Mouse (Mus musculus) gastrocnemius, adult 8-10 months (tissue): ENCODE measurements around the gene Acox2. TPM values are rescaled to one million over a fixed set of nuclear protein-coding genes. Genes with fewer than 3 reads are reported as not detected.

Experiments used
- DNase-seq, 2 experiments: peaks; one replicate each; pipeline ENCODE4 v3.0.0; 2022; ENCODE audit warnings: low spot score in 2 of 2
- total RNA-seq, 4 experiments: library from RNA; stranded (reverse); gene quantifications; 2 replicates each; pipeline ENCODE4 v1.2.4; 2022

Acox2 gene
- total RNA-seq, 4 experiments from 2014 or later, result 0.56 to 0.99 TPM; not detected in 2

GRCm38 (mm10) chr14:8250141-8250871, 8.8 kb downstream of the Acox2 start:
- DNase-seq, result no peak

DNA sequence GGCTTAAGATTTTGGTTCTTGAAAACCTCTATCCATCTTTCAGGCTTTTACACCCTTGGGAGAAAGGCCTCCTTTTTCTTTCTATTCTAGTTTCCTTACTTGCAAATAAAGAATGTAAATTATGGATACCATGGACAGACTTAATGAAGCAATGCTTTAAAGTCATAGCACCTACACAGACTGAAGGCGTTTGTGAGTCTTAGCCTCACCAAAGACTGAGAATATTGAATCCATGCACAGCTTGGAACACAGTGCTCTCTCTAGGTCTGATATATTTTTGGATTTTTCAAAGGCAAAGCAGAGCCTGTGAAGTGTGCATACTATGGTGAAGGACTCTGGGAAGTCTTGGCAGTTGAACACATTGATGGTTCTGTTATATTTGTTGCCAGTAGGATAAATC, 9.9 kb downstream of the Acox2 start:
- no peak for DNase-seq

DNA sequence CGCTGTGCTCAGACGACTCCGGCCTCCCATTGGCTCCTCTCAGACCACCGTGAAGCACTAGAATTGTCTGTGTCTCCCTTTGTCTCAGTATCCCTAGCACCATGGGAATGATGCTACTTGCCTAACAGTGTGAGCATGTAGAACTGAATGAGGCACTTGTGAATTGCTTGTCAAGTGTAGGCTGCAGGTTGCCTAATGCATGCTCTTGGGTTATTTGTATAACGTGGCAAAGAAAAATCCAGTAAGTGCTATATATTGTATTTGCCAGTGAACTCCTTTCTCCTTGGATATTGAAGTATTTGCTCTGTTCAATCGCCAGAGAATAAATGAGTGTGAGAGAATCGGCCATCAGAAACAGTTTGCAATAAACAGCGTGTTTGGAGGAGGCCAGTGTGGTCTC, 12.3 kb downstream of the Acox2 start:
- no peak for DNase-seq

- no peak for DNase-seq
These were observed 14.9 kb downstream of the Acox2 start for GRCm38 (mm10) chr14:8244211-8244611.

DNA sequence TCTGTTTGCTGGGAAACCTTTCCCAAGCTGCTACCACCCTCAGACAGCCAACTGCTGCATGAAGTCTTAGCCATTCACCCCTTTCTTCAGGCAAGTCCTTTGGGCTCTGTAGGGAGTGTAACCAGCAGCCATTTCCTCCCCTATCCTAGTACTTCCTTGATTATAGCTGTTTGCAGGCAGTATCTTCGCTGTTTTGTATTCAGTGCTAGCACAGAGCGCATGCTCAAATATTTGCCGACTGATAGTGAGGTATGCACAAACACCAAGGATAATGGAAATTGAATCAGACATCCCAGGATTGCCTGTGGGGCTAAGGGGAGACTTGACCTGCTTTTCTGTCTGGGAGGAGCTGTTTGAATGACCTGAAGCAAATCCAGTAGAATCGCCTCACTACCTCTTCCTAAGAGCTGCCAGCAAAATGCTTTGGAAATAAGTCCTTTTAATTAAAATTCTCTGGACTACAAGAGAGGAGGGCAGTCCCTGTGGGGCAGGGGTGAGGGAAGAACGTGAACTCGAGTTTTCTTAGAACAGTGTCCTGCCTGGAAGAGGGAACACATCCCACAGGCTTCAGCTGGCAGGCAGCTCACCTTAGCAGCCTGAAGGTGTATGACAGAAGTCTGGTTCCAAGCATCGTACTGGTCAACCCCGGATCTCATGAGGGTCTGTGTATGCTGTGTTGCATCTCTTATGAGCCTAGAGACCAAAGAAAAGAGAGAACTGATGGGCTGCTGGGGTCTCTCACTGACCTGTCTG, 15.8 kb downstream of the Acox2 start:
- DNase-seq, result no peak

DNA sequence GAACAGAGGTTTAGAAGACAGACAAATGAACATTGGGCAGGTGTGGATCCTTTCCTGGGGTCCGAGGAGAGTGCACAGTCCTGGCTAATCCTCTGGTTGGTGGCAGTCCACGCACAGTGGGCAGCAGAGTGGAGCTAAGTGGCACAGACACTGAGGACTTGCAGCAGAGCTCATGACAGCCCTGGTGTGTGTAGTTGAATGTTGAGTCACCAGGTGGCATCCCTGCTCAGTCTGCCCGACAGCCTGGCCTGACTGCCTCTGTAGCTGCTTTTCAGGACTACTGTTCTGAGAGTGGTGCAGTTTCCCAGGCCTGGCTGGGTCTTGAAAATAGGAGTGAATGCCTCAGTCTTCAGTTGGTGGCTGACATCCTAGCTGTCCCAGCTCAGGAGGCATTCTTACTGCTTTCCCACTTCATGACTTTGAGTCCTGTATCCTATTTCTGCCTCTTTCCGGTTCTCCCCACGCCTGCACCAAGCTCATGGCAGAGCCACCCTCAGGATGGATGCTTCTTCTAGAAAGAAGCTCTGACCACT, 16.7 kb downstream of the Acox2 start:
- no peak for DNase-seq

GRCm38 (mm10) chr14:8241816-8242215, 17.3 kb downstream of the Acox2 start:
- no peak for DNase-seq

DNA sequence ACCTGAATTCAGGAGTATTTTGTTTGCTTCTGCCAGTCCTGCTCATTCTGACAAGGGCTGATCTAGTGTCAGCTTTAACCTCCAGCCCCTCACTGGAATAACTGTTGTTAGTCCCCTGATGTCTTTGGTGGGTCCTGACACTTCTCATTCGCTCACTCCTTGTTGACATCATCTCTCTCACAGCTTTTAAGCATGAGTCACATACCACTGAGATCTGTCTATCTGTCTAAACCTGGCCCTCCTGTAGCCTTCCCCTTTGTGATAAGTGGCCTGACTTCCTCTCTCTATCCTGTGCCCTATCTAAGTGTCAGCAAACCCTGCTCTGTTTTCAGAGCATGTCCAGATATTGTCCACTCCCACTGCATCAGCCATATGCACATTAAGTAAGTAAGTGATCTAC, 25.9 kb downstream of the Acox2 start:
- DNase-seq, result no peak

- DNase-seq, result no peak
These were observed 26.8 kb downstream of the Acox2 start for GRCm38 (mm10) chr14:8232155-8232910.

GRCm38 (mm10) chr14:8229367-8230019, 29.7 kb downstream of the Acox2 start:
- no peak for DNase-seq

GRCm38 (mm10) chr14:8224805-8225204, 34.3 kb downstream of the Acox2 start:
- no peak for DNase-seq

GRCm38 (mm10) chr14:8223506-8224293, 35.5 kb downstream of the Acox2 start:
- no peak for DNase-seq

DNA sequence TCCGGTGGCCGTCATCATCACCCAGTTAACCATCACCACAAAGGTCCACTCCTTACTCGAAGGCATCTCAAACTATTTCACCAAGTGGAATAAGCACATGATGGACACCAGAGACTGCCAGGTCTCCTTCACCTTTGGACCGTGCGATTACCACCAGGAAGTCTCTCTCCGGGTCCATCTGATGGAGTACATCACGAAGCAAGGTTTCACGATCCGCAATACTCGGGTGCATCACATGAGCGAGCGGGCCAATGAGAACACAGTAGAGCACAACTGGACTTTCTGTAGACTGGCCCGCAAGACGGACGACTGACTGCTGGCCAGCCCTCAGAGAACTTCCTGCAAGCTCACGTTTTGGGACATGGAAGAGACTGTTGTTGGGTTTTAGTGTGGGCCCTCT, 36.6 kb downstream of the Acox2 start:
- no peak for DNase-seq

DNA sequence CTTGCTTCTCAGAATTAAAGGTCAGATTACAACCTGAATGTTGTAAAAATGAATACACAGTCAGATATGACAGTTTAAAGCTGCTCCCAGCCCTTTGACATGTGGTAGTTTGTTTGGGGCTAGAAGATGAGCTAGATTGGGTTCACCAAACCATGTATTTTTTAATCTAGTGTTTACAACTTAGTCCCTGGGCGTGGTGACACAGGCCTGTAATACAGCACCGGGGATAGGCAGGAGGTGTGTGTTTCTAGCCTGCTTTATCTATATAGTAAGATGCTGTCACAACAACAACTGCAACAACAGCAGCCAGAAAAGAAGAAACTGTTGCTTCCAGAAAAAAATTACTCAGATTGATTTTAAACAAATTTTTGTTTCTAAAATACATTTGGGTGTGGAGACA, 38.2 kb downstream of the Acox2 start:
- DNase-seq, result no peak

GRCm38 (mm10) chr14:8220306-8220705, 38.8 kb downstream of the Acox2 start:
- DNase-seq, result no peak

DNA sequence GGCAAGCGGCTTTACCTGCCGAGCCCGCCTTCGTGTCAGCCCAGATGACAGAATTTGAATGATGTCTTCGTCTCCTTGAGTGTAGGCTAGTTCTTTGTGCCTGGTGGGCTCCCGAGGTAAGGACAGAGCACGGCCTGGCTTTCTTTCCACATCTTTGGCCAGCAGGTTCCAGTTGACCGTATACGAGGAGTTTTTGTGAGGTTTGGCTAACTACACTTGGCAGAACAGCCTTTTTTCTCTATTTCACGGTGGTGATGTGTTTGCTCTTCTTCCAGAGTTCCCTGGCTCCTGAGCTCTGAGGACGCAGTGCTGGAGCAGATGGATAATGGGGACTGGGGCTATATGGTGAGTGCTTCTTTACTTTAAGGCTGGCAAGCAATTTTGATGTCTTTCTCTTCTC, 39.3 kb downstream of the Acox2 start:
- no peak for DNase-seq

GRCm38 (mm10) chr14:8218730-8219380, 40.3 kb downstream of the Acox2 start:
- DNase-seq, result no peak

- no peak for DNase-seq
These were observed 40.9 kb downstream of the Acox2 start for GRCm38 (mm10) chr14:8218238-8218637.

DNA sequence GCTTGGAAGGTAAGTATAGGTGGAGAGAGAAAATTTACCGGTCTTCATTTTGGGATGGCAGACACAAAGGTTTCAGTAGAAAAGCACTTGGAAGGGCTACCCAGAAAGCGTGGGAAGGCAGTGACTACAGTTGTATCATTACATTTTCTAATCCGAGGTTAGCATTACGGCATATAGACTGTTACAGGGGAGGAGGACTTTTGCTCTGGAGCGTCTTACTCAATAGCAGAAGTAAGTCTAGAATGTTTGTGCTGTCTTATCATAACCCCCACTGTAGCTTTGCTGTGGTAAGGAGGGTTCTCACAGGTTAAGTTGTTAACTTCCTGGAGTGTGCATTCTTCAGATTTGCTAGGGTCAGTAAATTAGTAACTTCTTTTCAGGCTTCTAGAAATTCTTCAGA, 43.1 kb downstream of the Acox2 start:
- no peak for DNase-seq

GRCm38 (mm10) chr14:8215208-8215778, 43.9 kb downstream of the Acox2 start:
- DNase-seq, result no peak
